Mouse (Mus musculus): Measurements from ENCODE around the gene Vsir. TPM values are rescaled to one million over a fixed set of nuclear protein-coding genes. Genes with fewer than 3 reads are reported as not detected.
A peak's percentile ranks its signal among the peaks of the same experiment; 100 is the strongest.

Gene Vsir
- polyA plus RNA-seq, 1 experiment from 2014 or later: 4.3 TPM

GRCm38 (mm10) chr10:60350805-60351167 is 4.1 kb downstream of the Vsir start:
- Histone ChIP-seq H3K4me1 (replicated peaks; ENCODE audit: control insufficient read depth, insufficient read depth) (peaks cover 9% of the 10 kb centered on the region), H3K9ac (ENCODE audit: low read length) (no peak overlapping the region), H3K36me3 (ENCODE audit: control insufficient read depth, insufficient read depth, low read length) (no peaks in the 10 kb centered on the region), H3K27me3 (ENCODE audit: control insufficient read depth, insufficient read depth, low read length) (no peaks in the 10 kb centered on the region), H3K9me3 (ENCODE audit: control insufficient read depth, low read length) (no peaks in the 10 kb centered on the region), H3K4me3 (ENCODE audit: low read depth, low read length) (no peak overlapping the region), H3K4me2 (replicated peaks; ENCODE audit: low read depth) (peak overlapping the region; percentile 38), H3K27ac (replicated peaks) (peak overlapping the region; percentile 86)
- ATAC-seq (ENCODE audit: low FRiP score, low TSS enrichment): peak; percentile 54
- TF ChIP-seq CTCF (IDR thresholded peaks at IDR 0.05; ENCODE audit: low read depth) (no peak), EP300 (optimal IDR thresholded peaks at IDR 0.05) (no peak)
- peak; percentile 92 for DNase-seq (ENCODE audit: low spot score)
- 7% methylated on average over 3 of the region's 3 CpGs for WGBS

- ATAC-seq (ENCODE audit: low FRiP score, low TSS enrichment) (no peak), DNase-seq (ENCODE audit: low spot score) (no peak)
- WGBS: 11% methylated on average over 3 of the region's 3 CpGs
- peak overlapping the region; percentile 38 for H3K4me2 ChIP-seq (replicated peaks; ENCODE audit: low read depth)
- no peaks in the 10 kb centered on the region for H3K9me3 ChIP-seq (ENCODE audit: control insufficient read depth, low read length)
- no peaks in the 10 kb centered on the region for H3K27me3 ChIP-seq (ENCODE audit: control insufficient read depth, insufficient read depth, low read length)
- H3K4me3 ChIP-seq (ENCODE audit: low read depth, low read length): no peak overlapping the region
- TF ChIP-seq CTCF (IDR thresholded peaks at IDR 0.05; ENCODE audit: low read depth) (no peak), EP300 (optimal IDR thresholded peaks at IDR 0.05) (no peak)
- H3K27ac ChIP-seq (replicated peaks): peak overlapping the region; percentile 86
- H3K36me3 ChIP-seq (ENCODE audit: control insufficient read depth, insufficient read depth, low read length): no peaks in the 10 kb centered on the region
- no peak overlapping the region for H3K9ac ChIP-seq (ENCODE audit: low read length)
- H3K4me1 ChIP-seq (replicated peaks; ENCODE audit: control insufficient read depth, insufficient read depth): peaks cover 9% of the 10 kb centered on the region
Measured at GRCm38 (mm10) chr10:60351248-60351647, 4.6 kb downstream of the Vsir start.

GRCm38 (mm10) chr10:60351761-60352455 is 5.3 kb downstream of the Vsir start:
- H3K27me3 ChIP-seq (ENCODE audit: control insufficient read depth, insufficient read depth, low read length): no peaks in the 10 kb centered on the region
- H3K4me3 ChIP-seq (ENCODE audit: low read depth, low read length): no peak overlapping the region
- TF ChIP-seq CTCF (IDR thresholded peaks at IDR 0.05; ENCODE audit: low read depth) (peak; percentile 35; the same call in 1 of the 2 replicates), EP300 (optimal IDR thresholded peaks at IDR 0.05) (no peak)
- no peaks in the 10 kb centered on the region for H3K9me3 ChIP-seq (ENCODE audit: control insufficient read depth, low read length)
- no peaks in the 10 kb centered on the region for H3K36me3 ChIP-seq (ENCODE audit: control insufficient read depth, insufficient read depth, low read length)
- peak overlapping the region; percentile 20; the same call in 1 of the 2 replicates for H3K4me2 ChIP-seq (replicated peaks; ENCODE audit: low read depth)
- 0 out of 2 replicates have a peak overlapping the region, but pooled peaks have one; percentile 8 for H3K9ac ChIP-seq (ENCODE audit: low read length)
- peak overlapping the region; percentile 86 for H3K27ac ChIP-seq (replicated peaks)
- H3K4me1 ChIP-seq (replicated peaks; ENCODE audit: control insufficient read depth, insufficient read depth): peaks cover 9% of the 10 kb centered on the region
- ATAC-seq (ENCODE audit: low FRiP score, low TSS enrichment): peak; percentile 79
- peak; percentile 69 for DNase-seq (ENCODE audit: low spot score)
- 15% methylated on average over 7 of the region's 7 CpGs for WGBS

GRCm38 (mm10) chr10:60353241-60354002 is 6.8 kb downstream of the Vsir start:
- TF ChIP-seq CTCF (IDR thresholded peaks at IDR 0.05; ENCODE audit: low read depth) (no peak), EP300 (optimal IDR thresholded peaks at IDR 0.05) (no peak)

GRCm38 (mm10) chr10:60354003-60354325 is 7.3 kb downstream of the Vsir start:
- no peak overlapping the region for H3K4me3 ChIP-seq (ENCODE audit: low read depth, low read length)
- H3K4me1 ChIP-seq (replicated peaks; ENCODE audit: control insufficient read depth, insufficient read depth): peaks cover 7% of the 10 kb centered on the region
- no peaks in the 10 kb centered on the region for H3K36me3 ChIP-seq (ENCODE audit: control insufficient read depth, insufficient read depth, low read length)
- H3K27ac ChIP-seq (replicated peaks): no peak overlapping the region
- WGBS: 89% methylated on average over 4 of the region's 4 CpGs
- H3K9me3 ChIP-seq (ENCODE audit: control insufficient read depth, low read length): no peaks in the 10 kb centered on the region
- no peak overlapping the region for H3K4me2 ChIP-seq (replicated peaks; ENCODE audit: low read depth)
- no peaks in the 10 kb centered on the region for H3K27me3 ChIP-seq (ENCODE audit: control insufficient read depth, insufficient read depth, low read length)
- ATAC-seq (ENCODE audit: low FRiP score, low TSS enrichment): no peak
- no peak overlapping the region for H3K9ac ChIP-seq (ENCODE audit: low read length)
- TF ChIP-seq CTCF (IDR thresholded peaks at IDR 0.05; ENCODE audit: low read depth) (no peak), EP300 (optimal IDR thresholded peaks at IDR 0.05) (no peak)
- no peak for DNase-seq (ENCODE audit: low spot score)

More at GRCm38 (mm10) chr10:60353241-60354002, 6.8 kb downstream of the Vsir start:
- Histone ChIP-seq H3K4me3 (ENCODE audit: low read depth, low read length) (no peak overlapping the region), H3K9me3 (ENCODE audit: control insufficient read depth, low read length) (no peaks in the 10 kb centered on the region), H3K4me2 (replicated peaks; ENCODE audit: low read depth) (no peak overlapping the region), H3K36me3 (ENCODE audit: control insufficient read depth, insufficient read depth, low read length) (no peaks in the 10 kb centered on the region), H3K27ac (replicated peaks) (peak overlapping the region; percentile 53; the same call in 1 of the 2 replicates), H3K9ac (ENCODE audit: low read length) (no peak overlapping the region), H3K27me3 (ENCODE audit: control insufficient read depth, insufficient read depth, low read length) (no peaks in the 10 kb centered on the region), H3K4me1 (replicated peaks; ENCODE audit: control insufficient read depth, insufficient read depth) (peaks cover 7% of the 10 kb centered on the region)
- DNase-seq (ENCODE audit: low spot score): no peak
- WGBS: 47% methylated on average over 5 of the region's 5 CpGs
- ATAC-seq (ENCODE audit: low FRiP score, low TSS enrichment): no peak
